Mouse (Mus musculus) limb, embryonic 11.5 days (tissue): ENCODE results near the gene Tex52. TPM values are rescaled to one million over a fixed set of nuclear protein-coding genes. Genes with fewer than 3 reads are reported as not detected.
A peak's percentile ranks its signal among the peaks of the same experiment; 100 is the strongest.

ENCODE experiments used
- ATAC-seq: fragments of 200-750 bp; cut with Nextera tagmentation; 2 replicates; pipeline ENCODE4 v1.8.0; 2017; ENCODE audit warnings: low read depth; ENCODE audit not compliant: insufficient number of reproducible peaks, low FRiP score, low TSS enrichment
- DNase-seq: peaks from one replicate; pipeline ENCODE4 v3.0.0-alpha.2; 2015; ENCODE audit warnings: low spot score
- H3K27ac ChIP-seq: fragments of 300-500 bp; sonication (generic); replicated peaks from 2 replicates; pipeline ENCODE4 v1.5.1; 2014; ENCODE audit warnings: low read depth, mild to moderate bottlenecking, low read length
- H3K27me3 ChIP-seq: fragments of 300-500 bp; sonication (generic); 2 replicates; pipeline ENCODE4 v1.6.1; 2014; ENCODE audit warnings: mild to moderate bottlenecking, low read length, mixed read lengths; ENCODE audit not compliant: control insufficient read depth, insufficient read depth
- H3K36me3 ChIP-seq: fragments of 300-500 bp; sonication (generic); 2 replicates; pipeline ENCODE4 v1.6.1; 2014; ENCODE audit warnings: mild to moderate bottlenecking, low read length, moderate library complexity, mixed read lengths; ENCODE audit not compliant: control insufficient read depth, insufficient read depth
- H3K4me1 ChIP-seq: fragments of 300-500 bp; sonication (generic); 2 replicates; pipeline ENCODE4 v1.6.1; 2014; ENCODE audit warnings: low read length, mixed read lengths; ENCODE audit not compliant: control insufficient read depth, insufficient read depth
- H3K4me2 ChIP-seq: fragments of 300-500 bp; sonication (generic); 2 replicates; pipeline ENCODE4 v1.6.1; 2014; ENCODE audit warnings: low read depth, mild to moderate bottlenecking, moderate library complexity; ENCODE audit not compliant: severe bottlenecking
- H3K4me3 ChIP-seq: fragments of 300-500 bp; sonication (generic); 2 replicates; pipeline ENCODE4 v1.5.1; 2014; ENCODE audit warnings: low read depth, low read length
- H3K9ac ChIP-seq: fragments of 300-500 bp; sonication (generic); 2 replicates; pipeline ENCODE4 v1.6.1; 2014; ENCODE audit warnings: mild to moderate bottlenecking, low read length
- H3K9me3 ChIP-seq: fragments of 300-500 bp; sonication (generic); 2 replicates; pipeline ENCODE4 v1.6.1; 2016; ENCODE audit warnings: low read length; ENCODE audit not compliant: control insufficient read depth
- WGBS: fragments of 180-500 bp; shearing (Covaris S2); extraction: QIAGEN DNeasy Blood & Tissue Kit; methylation state at CpG from one replicate; pipeline ENCODE4 v1.1.7; 2014; 5-methylcytosine and 5-hydroxymethylcytosine counted together
- polyA plus RNA-seq: library from polyadenylated mRNA; unstranded; fragments of >200 nt; fragmentation: Nextera tagmentation; extraction: Ambion mirVana; gene quantifications from 2 replicates; pipeline ENCODE4 v1.2.1, GENCODE M21; 2014

Gene Tex52
- polyA plus RNA-seq, 1 experiment from 2014 or later, result 0.33 TPM

GRCm38 (mm10) chr6:128416169-128416568, 40.9 kb downstream of the Tex52 start:
- ATAC-seq, result no peak
- Histone ChIP-seq H3K4me2 (no peak overlapping the region), H3K36me3 (peaks cover 4% of the 10 kb centered on the region; the same call in 1 of the 2 replicates), H3K9me3 (no peaks in the 10 kb centered on the region), H3K27ac (no peak overlapping the region), H3K4me1 (no peaks in the 10 kb centered on the region), H3K9ac (no peak overlapping the region), H3K4me3 (no peak overlapping the region), H3K27me3 (no peaks in the 10 kb centered on the region)
- 89% methylated on average over 5 of the region's 5 CpGs for WGBS
- DNase-seq, result no peak

- Histone ChIP-seq H3K27me3 (no peaks in the 10 kb centered on the region), H3K9me3 (no peaks in the 10 kb centered on the region), H3K4me2 (no peak overlapping the region), H3K4me1 (no peaks in the 10 kb centered on the region), H3K36me3 (peaks cover 4% of the 10 kb centered on the region; the same call in 1 of the 2 replicates), H3K27ac (no peak overlapping the region), H3K4me3 (no peak overlapping the region), H3K9ac (no peak overlapping the region)
- ATAC-seq, result no peak
- WGBS, result 94% methylated on average over 1 of the region's 1 CpGs
- DNase-seq, result no peak
Observed at GRCm38 (mm10) chr6:128418076-128418475, 42.8 kb downstream of the Tex52 start.

GRCm38 (mm10) chr6:128421036-128421435, 45.8 kb downstream of the Tex52 start:
- 86% methylated on average over 2 of the region's 2 CpGs for WGBS
- H3K36me3 ChIP-seq, result no peaks in the 10 kb centered on the region
- 0 out of 2 replicates have a peak, but pooled peaks cover 4% of the 10 kb centered on the region for H3K4me1 ChIP-seq
- no peaks in the 10 kb centered on the region for H3K9me3 ChIP-seq
- no peak overlapping the region for H3K27ac ChIP-seq
- DNase-seq (no peak), ATAC-seq (no peak)
- no peak overlapping the region for H3K4me2 ChIP-seq
- H3K9ac ChIP-seq, result no peak overlapping the region
- no peak overlapping the region for H3K4me3 ChIP-seq
- no peaks in the 10 kb centered on the region for H3K27me3 ChIP-seq

GRCm38 (mm10) chr6:128421480-128421879, 46.2 kb downstream of the Tex52 start:
- no peaks in the 10 kb centered on the region for H3K27me3 ChIP-seq
- no peaks in the 10 kb centered on the region for H3K9me3 ChIP-seq
- H3K27ac ChIP-seq, result no peak overlapping the region
- H3K4me3 ChIP-seq, result no peak overlapping the region
- 87% methylated on average over 3 of the region's 3 CpGs for WGBS
- no peak overlapping the region for H3K9ac ChIP-seq
- H3K4me2 ChIP-seq, result no peak overlapping the region
- H3K4me1 ChIP-seq, result 0 out of 2 replicates have a peak, but pooled peaks cover 4% of the 10 kb centered on the region
- ATAC-seq (no peak), DNase-seq (no peak)
- H3K36me3 ChIP-seq, result no peaks in the 10 kb centered on the region

GRCm38 (mm10) chr6:128423496-128424268, 48.4 kb downstream of the Tex52 start:
- Histone ChIP-seq H3K36me3 (peaks cover 4% of the 10 kb centered on the region; the same call in 1 of the 2 replicates), H3K9ac (peak overlapping the region; percentile 77), H3K27ac (no peak overlapping the region), H3K4me1 (0 out of 2 replicates have a peak, but pooled peaks cover 4% of the 10 kb centered on the region), H3K27me3 (no peaks in the 10 kb centered on the region), H3K4me3 (peak overlapping the region; percentile 65), H3K4me2 (peak overlapping the region; percentile 68), H3K9me3 (no peaks in the 10 kb centered on the region)
- DNase-seq, result no peak
- 52% methylated on average over 15 of the region's 16 CpGs for WGBS
- ATAC-seq, result no peak

- Histone ChIP-seq H3K9ac (peak within 1 kb of the TSS; percentile 77), H3K36me3 (peaks cover 9% of the 10 kb centered on the region; the same call in 1 of the 2 replicates), H3K27ac (peak within 1 kb of the TSS; percentile 86), H3K4me1 (0 out of 2 replicates have a peak, but pooled peaks cover 4% of the 10 kb centered on the region), H3K9me3 (no peaks in the 10 kb centered on the region), H3K4me2 (peak within 1 kb of the TSS; percentile 68), H3K4me3 (peak within 1 kb of the TSS; percentile 65), H3K27me3 (no peaks in the 10 kb centered on the region)
- peak; percentile 93 for ATAC-seq
- DNase-seq, result peak; percentile 94
- WGBS, result under 1% methylated on average over 42 of the region's 42 CpGs
Observed at GRCm38 (mm10) chr6:128424269-128425019, 49.2 kb downstream of the Tex52 start, which contains the start of gene Itfg2. Itfg2 (minus strand) TSS chr6:128424931.

- 18% methylated on average over 9 of the region's 9 CpGs for WGBS
- Histone ChIP-seq H3K36me3 (peaks cover 13% of the 10 kb centered on the region; the same call in 1 of the 2 replicates), H3K4me1 (0 out of 2 replicates have a peak, but pooled peaks cover 4% of the 10 kb centered on the region), H3K27me3 (no peaks in the 10 kb centered on the region), H3K9ac (peak overlapping the region; percentile 77; the same call in 1 of the 2 replicates), H3K4me2 (peak overlapping the region; percentile 68), H3K27ac (peak overlapping the region; percentile 86; the same call in 1 of the 2 replicates), H3K4me3 (peak overlapping the region; percentile 65), H3K9me3 (no peaks in the 10 kb centered on the region)
- DNase-seq (no peak), ATAC-seq (no peak)
Observed at GRCm38 (mm10) chr6:128425046-128425445, 49.8 kb downstream of the Tex52 start.

GRCm38 (mm10) chr6:128427571-128427970, 52.3 kb downstream of the Tex52 start:
- WGBS, result 91% methylated on average over 5 of the region's 5 CpGs
- H3K36me3 ChIP-seq, result peaks cover 32% of the 10 kb centered on the region

More at GRCm38 (mm10) chr6:128427571-128427970, 52.3 kb downstream of the Tex52 start:
- Histone ChIP-seq H3K27ac (no peak overlapping the region), H3K4me3 (no peak overlapping the region), H3K4me1 (0 out of 2 replicates have a peak, but pooled peaks cover 4% of the 10 kb centered on the region), H3K9ac (no peak overlapping the region), H3K27me3 (no peaks in the 10 kb centered on the region), H3K9me3 (no peaks in the 10 kb centered on the region), H3K4me2 (no peak overlapping the region)
- no peak for DNase-seq
- no peak for ATAC-seq
